In genomic region chr2:161570236-161570995, GRCm38 (mm10) we compare ENCODE assay signal across 11 mouse cellular contexts.
A peak's percentile ranks its signal among the peaks of the same experiment; 100 is the strongest.
DNase-seq lines count a peak whose midpoint lies in the region; ATAC-seq and TF ChIP-seq lines count a peak whose summit lies in the region.
"Had no signal": no experiment of that assay in that cellular context is flagged by ENCODE, and none has a peak within 500 bp of the region (broad histone marks: within the 10 kb centered on the region; RNA-seq: fewer than 3 reads in every experiment).

No protein-coding gene starts in this region.

- 42% methylated on average over 10 of the region's 10 CpGs for WGBS in hindbrain, postnatal 0 days

- no peaks in the 10 kb centered on the region for H3K36me3 ChIP-seq in hindbrain, postnatal 0 days (ENCODE audit: insufficient read depth, low read length)
- H3K36me3 ChIP-seq: forebrain, embryonic 15.5 days; midbrain, embryonic 12.5 days had no signal

- DNase-seq in frontal cortex, adult 2 months (ENCODE audit: extremely low spot score in 1 of 2, low spot score in 1 of 2): peak; percentile 20 to 61
- DNase-seq in frontal cortex, postnatal 25 days (ENCODE audit: low spot score in 2 of 2): no peak
- DNase-seq in ovary, postnatal 36 days (ENCODE audit: low spot score): peak; percentile 5
- no peak for DNase-seq in ovary, postnatal 10 days (ENCODE audit: low spot score)
- peak; percentile 20 to 28 for DNase-seq in layer of hippocampus, postnatal 36 days
- peak; percentile 24 to 48 for DNase-seq in right cerebral cortex, postnatal 36 days (ENCODE audit: low spot score in 2 of 2)
- DNase-seq in hindbrain, postnatal 0 days (ENCODE audit: low spot score): no peak
- DNase-seq: thymus, adult 2 months had no signal

- no peak overlapping the region for H3K9ac ChIP-seq in hindbrain, postnatal 0 days (replicated peaks; ENCODE audit: low read length)
- H3K9ac ChIP-seq: forebrain, embryonic 15.5 days; midbrain, embryonic 12.5 days had no signal

- H3K27ac ChIP-seq in hindbrain, postnatal 0 days: no peak overlapping the region
- H3K27ac ChIP-seq: forebrain, embryonic 15.5 days; midbrain, embryonic 12.5 days had no signal

- H3K27me3 ChIP-seq in hindbrain, postnatal 0 days (ENCODE audit: insufficient read depth, low read length): no peaks in the 10 kb centered on the region
- H3K27me3 ChIP-seq: forebrain, embryonic 15.5 days; midbrain, embryonic 12.5 days had no signal

- H3K9me3 ChIP-seq in hindbrain, postnatal 0 days (ENCODE audit: low read length): no peaks in the 10 kb centered on the region
- H3K9me3 ChIP-seq: forebrain, embryonic 15.5 days; midbrain, embryonic 12.5 days had no signal

- no peak overlapping the region for H3K4me2 ChIP-seq in hindbrain, postnatal 0 days (ENCODE audit: low read depth, low read length)
- H3K4me2 ChIP-seq: forebrain, embryonic 15.5 days; midbrain, embryonic 12.5 days had no signal

- ATAC-seq in hindbrain, postnatal 0 days: no peak
- no peak for ATAC-seq in monocyte, adult 5-6 weeks (replicated peaks; ENCODE audit: insufficient number of reproducible peaks, low FRiP score, low TSS enrichment, poor library complexity, severe bottlenecking)
- ATAC-seq: forebrain, embryonic 15.5 days had no signal

- H3K4me3 ChIP-seq in hindbrain, postnatal 0 days (ENCODE audit: low read length): no peak overlapping the region
- H3K4me3 ChIP-seq: forebrain, embryonic 15.5 days; midbrain, embryonic 12.5 days had no signal

- no peak for TF ChIP-seq CTCF in hindbrain, postnatal 0 days (IDR thresholded peaks at IDR 0.05; ENCODE audit: low read depth)

- 0 out of 2 replicates have a peak, but pooled peaks cover 2% of the 10 kb centered on the region for H3K4me1 ChIP-seq in hindbrain, postnatal 0 days (ENCODE audit: insufficient read depth, low read length)
- H3K4me1 ChIP-seq: midbrain, embryonic 12.5 days had no signal

Comparison
In these comparisons a context has a peak if more than half of its experiments do, and no peak if none do; other contexts are left out.
1. DNase-seq: peak in frontal cortex, adult 2 months (2 of 2), ovary, postnatal 36 days (single experiment), layer of hippocampus, postnatal 36 days (2 of 2) and right cerebral cortex, postnatal 36 days (2 of 2); none in frontal cortex, postnatal 25 days (0 of 2), ovary, postnatal 10 days (single experiment) and hindbrain, postnatal 0 days (single experiment).